Mouse (Mus musculus) adipose tissue, adult 10 weeks (tissue): ENCODE results near the gene Olfr1201. TPM values are rescaled to one million over a fixed set of nuclear protein-coding genes. Genes with fewer than 3 reads are reported as not detected.

Experiments
- polyA plus RNA-seq: library from polyadenylated mRNA; stranded (reverse); fragments of 350-450 nt; fragmentation: Illumina TruSeq; extraction: RNeasy Lipid Tissue Mini Kit (QIAGEN cat#74804); gene quantifications from one replicate; pipeline ENCODE4 v1.2.3, GENCODE M21; 2014; ENCODE audit warnings: low read depth, low replicate concordance

The Olfr1201 gene
- polyA plus RNA-seq, result not detected

DNA sequence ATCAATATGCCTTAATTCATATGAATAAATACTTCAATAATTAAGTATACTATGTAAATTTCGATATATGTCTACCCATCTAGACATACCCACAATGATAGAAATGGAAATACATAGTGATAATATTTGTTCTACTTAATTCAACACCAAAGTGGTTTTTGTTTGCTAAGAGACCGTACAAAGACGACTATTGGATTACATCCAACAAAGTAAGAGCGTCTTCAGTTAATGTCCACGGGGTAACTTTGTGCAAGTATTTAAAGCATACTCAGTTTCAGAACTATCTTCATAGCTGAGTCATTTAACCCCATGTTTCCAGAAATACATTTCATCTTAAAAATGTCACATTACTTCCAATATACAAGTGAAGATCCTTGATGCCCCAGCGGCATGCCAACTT is at the start of gene Olfr1201:
Olfr1201 (plus strand) TSS at position 301 of the 400 bp plus-strand sequence.

DNA sequence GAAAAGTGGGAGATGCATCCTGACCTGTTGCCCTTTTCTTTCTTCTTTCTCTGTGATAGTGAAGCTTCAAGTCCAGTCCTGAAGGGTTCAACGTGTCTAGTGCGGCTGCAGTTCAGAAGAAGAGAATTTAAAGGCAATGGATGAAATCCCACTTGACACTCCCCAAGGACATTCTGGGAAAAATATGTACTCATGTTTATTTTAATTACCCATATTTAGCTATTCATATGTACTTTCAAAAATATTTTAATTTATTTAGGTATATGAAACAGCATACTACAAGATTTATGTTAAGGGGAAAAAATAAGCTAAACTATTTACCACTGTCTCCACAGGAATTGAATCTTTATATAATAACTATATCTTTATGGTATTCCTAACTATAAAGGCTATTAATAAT is 41.6 kb upstream of the Olfr1201 start, which contains the start of gene Olfr1198:
Olfr1198 (minus strand) TSS at position 101 of the 400 bp plus-strand sequence.

DNA sequence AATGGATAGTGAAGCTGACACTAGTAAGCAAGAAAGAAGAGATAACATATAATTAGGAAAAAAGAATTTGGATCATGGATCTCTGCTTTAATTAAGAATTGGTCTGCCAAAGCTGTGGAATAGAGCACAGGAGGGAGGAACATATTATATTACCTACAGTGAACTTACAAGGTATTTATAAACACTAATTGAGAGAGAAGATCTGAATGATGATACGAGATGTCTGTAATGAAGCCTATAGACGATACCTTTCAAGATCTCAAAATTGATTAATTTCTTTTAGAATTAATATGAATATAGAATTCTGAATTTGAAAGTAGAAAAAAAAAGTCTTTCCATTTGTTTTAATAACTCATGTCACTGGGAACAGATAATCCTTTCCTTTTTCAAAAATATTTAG is 32.5 kb upstream of the Olfr1201 start, which contains the start of gene Olfr1199:
Olfr1199 (minus strand) TSS at position 101 of the 400 bp plus-strand sequence.

DNA sequence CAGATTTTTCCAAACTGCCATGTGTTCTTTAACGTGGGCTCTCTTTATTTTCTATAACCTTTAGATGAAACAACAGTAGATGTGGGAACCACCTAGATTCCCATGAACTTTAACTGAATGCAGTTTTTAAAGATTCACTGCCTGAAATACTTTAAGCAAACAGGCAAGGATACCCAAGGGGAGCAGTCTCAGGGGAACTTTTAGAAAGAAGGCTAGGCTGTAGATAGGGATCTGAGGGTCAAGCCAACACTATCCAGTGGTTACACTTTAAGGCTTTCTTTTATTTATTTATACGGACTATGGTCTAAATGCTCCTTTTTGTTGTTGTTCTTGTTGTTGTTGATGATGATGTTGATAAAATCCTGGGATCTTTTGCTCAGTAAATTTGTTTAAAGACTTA is 22.4 kb upstream of the Olfr1201 start, which contains the start of gene Olfr1200:
Olfr1200 (minus strand) TSS at position 101 of the 400 bp plus-strand sequence.

DNA sequence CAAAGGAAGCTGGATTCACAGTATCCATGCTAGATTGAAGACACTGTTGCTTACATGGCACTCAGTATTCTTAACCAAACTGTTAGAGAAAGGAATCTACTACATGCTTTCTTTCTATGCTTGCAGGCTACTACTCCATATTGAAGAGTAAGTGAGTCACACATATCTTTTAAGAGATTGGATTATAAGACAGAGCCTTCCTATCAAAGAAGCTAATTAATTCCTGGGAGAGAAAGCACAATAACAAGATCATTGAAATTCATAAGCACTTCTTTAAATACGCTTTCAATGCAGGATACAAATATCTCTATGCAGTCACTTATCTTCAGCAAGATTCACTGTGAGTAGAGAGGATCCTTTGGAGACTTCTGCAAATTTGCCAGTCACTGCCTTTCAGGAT is 21.4 kb downstream of the Olfr1201 start, which contains the start of gene Olfr1202:
Olfr1202 (plus strand) TSS at position 301 of the 400 bp plus-strand sequence.

DNA sequence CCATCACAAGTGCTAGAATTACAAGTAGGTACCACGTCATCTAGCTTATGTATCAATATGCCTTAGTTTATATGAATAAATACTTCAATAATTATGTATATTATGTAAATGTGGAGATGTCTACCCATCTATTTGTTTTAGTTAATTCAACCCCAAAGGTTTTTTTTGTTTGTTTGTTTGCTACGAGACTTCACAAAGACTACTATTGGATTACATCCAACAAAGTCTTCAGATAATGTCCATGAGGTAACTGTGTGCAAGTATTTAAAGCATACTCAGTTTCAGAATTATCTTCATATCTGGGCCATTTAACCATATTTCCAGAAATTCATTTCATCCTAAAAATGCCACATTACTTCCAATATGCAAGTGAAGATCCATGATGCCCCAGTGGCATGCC is 36.6 kb downstream of the Olfr1201 start, which contains the start of gene Olfr1205:
Olfr1205 (plus strand) TSS at position 301 of the 400 bp plus-strand sequence.

Other genes with a start within 250 kb of the Olfr1201 start
- not detected for gene Olfr1188, start 236.1 kb upstream of the Olfr1201 start, polyA plus RNA-seq
- not detected for gene Olfr1189, start 206.6 kb upstream of the Olfr1201 start, polyA plus RNA-seq
- not detected for gene Olfr1191-ps1, start 152.5 kb upstream of the Olfr1201 start, polyA plus RNA-seq
- not detected for gene Olfr1192-ps1, start 144.5 kb upstream of the Olfr1201 start, polyA plus RNA-seq
- not detected for gene Olfr1193, start 117.4 kb upstream of the Olfr1201 start, polyA plus RNA-seq
- not detected for gene Olfr1195, start 103.8 kb upstream of the Olfr1201 start, polyA plus RNA-seq
- gene Olfr1196, start 88.4 kb upstream of the Olfr1201 start, polyA plus RNA-seq, result not detected
- not detected for gene Olfr1197, start 60.7 kb upstream of the Olfr1201 start, polyA plus RNA-seq
- not detected for gene Olfr1198, start 41.7 kb upstream of the Olfr1201 start, polyA plus RNA-seq
- not detected for gene Olfr1199, start 32.6 kb upstream of the Olfr1201 start, polyA plus RNA-seq
- gene Olfr1200, start 22.5 kb upstream of the Olfr1201 start, polyA plus RNA-seq, result not detected
- not detected for gene Olfr1202, start 21.5 kb downstream of the Olfr1201 start, polyA plus RNA-seq
- gene Olfr1205, start 36.7 kb downstream of the Olfr1201 start, polyA plus RNA-seq, result not detected
- not detected for gene Olfr1204, start 56.3 kb downstream of the Olfr1201 start, polyA plus RNA-seq
- gene Olfr1206, start 70.2 kb downstream of the Olfr1201 start, polyA plus RNA-seq, result not detected
- not detected for gene Olfr1208, start 109.3 kb downstream of the Olfr1201 start, polyA plus RNA-seq
- not detected for gene Olfr1209, start 122.1 kb downstream of the Olfr1201 start, polyA plus RNA-seq
- not detected for gene Olfr1211, start 145.1 kb downstream of the Olfr1201 start, polyA plus RNA-seq
- gene Olfr1212, start 160.9 kb downstream of the Olfr1201 start, polyA plus RNA-seq, result not detected
- gene Gm13762, start 187.2 kb downstream of the Olfr1201 start, polyA plus RNA-seq, result not detected
- gene Olfr1214, start 199.6 kb downstream of the Olfr1201 start, polyA plus RNA-seq, result not detected
- not detected for gene Olfr1215, start 213.9 kb downstream of the Olfr1201 start, polyA plus RNA-seq
- gene Olfr1216, start 225.3 kb downstream of the Olfr1201 start, polyA plus RNA-seq, result not detected
- not detected for gene Olfr1217, start 239.0 kb downstream of the Olfr1201 start, polyA plus RNA-seq